Mouse (Mus musculus) ovary, adult 10 weeks (tissue): ENCODE measurements around the gene Scrn1. TPM values are rescaled to one million over a fixed set of nuclear protein-coding genes. Genes with fewer than 3 reads are reported as not detected.

ENCODE experiments used
- polyA plus RNA-seq: library from polyadenylated mRNA; stranded (reverse); fragments of 350-450 nt; fragmentation: Illumina TruSeq; extraction: RNeasy Lipid Tissue Mini Kit (QIAGEN cat#74804); gene quantifications from one replicate; pipeline ENCODE4 v1.2.3, GENCODE M21; 2014

Scrn1 gene
- polyA plus RNA-seq: 6.0 TPM

GRCm38 (mm10) chr6:54565665-54566545, at the start of gene Scrn1:
Gene Scrn1, minus strand, starts transcription at chr6:54566489.

DNA sequence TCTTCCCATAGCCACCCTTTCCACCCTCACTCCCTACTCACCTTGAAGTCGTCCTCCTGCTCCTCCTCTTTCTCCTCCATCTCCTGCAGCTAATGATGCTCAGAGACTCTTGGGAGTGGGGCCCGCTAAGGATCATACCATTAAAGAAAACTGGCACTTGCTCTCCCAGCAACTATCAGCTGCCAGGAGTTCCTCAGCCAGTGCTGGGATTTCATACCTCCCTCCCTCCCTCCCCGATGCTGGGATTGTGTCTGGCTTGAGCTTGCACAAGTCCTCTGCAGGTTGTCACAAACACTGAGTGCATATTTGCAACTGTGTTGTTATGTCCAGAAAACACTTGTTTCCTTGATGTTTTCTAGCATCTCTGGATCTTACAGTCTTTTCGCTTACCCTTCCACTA, 30.9 kb upstream of the Scrn1 start, which contains the start of gene Fkbp14:
Gene Fkbp14, minus strand, starts transcription at position 101 of the 400 bp plus-strand sequence.

DNA sequence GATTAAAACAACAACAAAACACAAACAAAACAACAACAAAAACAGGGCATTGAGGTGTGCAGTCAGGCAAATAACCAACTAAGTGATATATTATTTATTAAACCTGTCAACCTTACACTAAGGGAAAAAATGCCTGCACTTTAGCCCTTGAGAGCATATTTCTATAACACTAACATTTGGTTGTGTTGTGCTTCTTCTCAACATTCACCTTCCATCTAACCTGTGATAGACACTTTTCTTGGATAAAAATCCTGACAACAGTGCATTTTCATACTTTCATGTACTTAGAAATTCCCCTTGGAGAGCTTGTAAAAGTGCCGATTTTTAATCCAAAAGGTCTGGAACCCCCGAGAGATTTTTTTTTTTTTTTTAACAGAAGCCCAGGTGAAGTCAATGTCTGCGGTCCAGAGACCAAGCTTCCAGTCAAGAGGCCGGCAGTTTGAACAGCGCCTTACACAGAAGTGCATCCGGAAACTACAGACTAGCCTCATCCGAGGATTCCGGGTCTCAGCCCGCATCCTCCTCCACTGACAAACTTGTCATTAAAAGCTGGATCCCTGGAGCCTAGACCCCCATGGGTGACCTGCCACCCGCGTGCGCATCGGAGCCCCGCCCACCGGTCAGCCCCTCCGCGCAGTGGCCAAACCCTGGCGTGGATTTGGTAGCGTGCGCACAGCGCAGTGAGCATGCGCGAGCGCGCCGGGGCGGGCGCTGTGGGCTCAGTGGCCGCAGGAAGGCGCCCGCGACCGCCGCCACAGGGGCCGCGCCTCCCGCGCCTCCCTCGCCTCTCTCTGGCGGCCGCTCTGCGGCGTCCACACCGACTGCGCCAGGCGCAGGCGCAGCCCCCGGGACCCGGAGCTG, 28.4 kb upstream of the Scrn1 start, which contains the start of gene Plekha8:
Gene Plekha8, plus strand, starts transcription at position 643 of the 861 bp plus-strand sequence.

Other genes starting within 250 kb of the Scrn1 start
- 6.5 TPM for gene Prr15, start 240.7 kb downstream of the Scrn1 start, polyA plus RNA-seq
- gene Wipf3, start 136.9 kb downstream of the Scrn1 start, polyA plus RNA-seq: 3.3 TPM
- 27.1 TPM for gene Plekha8, start 28.6 kb upstream of the Scrn1 start, polyA plus RNA-seq
- gene Fkbp14, start 30.8 kb upstream of the Scrn1 start, polyA plus RNA-seq: 67.7 TPM
- 25.1 TPM for gene Mturn, start 115.1 kb upstream of the Scrn1 start, polyA plus RNA-seq